Mouse (Mus musculus): Measurements from ENCODE around the gene Fut4. TPM values are rescaled to one million over a fixed set of nuclear protein-coding genes. Genes with fewer than 3 reads are reported as not detected.
"Not testable (repeated sequence)": the region's sequence is repeated elsewhere in the genome, so short reads cannot be mapped to it uniquely, and the experiment has no call there.

Fut4 gene
- total RNA-seq, 2 experiments from 2014 or later: 0.17 to 0.26 TPM

GRCm38 (mm10) chr9:14728365-14728764 lies 23.8 kb downstream of the Fut4 start:
- DNase-seq: no peak
- intact Hi-C loops (cut with DNase I): no loop called here

GRCm38 (mm10) chr9:14726629-14727028 lies 25.6 kb downstream of the Fut4 start:
- no peak for DNase-seq
- intact Hi-C loops (cut with DNase I): no loop called here

DNA sequence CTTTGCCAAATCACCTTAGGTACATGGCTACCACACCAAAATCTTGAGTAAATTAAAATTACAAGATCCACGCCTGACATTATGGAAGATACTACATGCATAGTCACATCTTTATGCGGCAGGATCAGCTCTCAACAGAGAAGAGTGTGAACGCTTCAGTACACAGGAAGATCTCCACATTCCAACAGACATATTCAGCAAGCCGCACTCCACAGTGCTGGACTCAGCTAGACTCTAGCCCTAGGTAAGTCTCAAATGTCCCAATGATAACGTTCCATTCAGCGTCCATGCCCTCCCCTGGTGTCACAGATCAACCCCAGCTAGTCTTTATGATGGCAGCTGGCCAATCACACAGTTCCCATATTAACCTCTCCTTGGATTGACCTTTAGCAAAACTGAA lies 26.2 kb downstream of the Fut4 start:
- intact Hi-C loops (cut with DNase I): no loop called here
- DNase-seq: no peak

GRCm38 (mm10) chr9:14724755-14725420 lies 27.3 kb downstream of the Fut4 start:
- intact Hi-C loops (cut with DNase I): no loop called here
- no peak for DNase-seq

- intact Hi-C loops (cut with DNase I): no loop called here
Measured at GRCm38 (mm10) chr9:14721610-14722009, 30.6 kb downstream of the Fut4 start.

GRCm38 (mm10) chr9:14720384-14720783 lies 31.8 kb downstream of the Fut4 start:
- intact Hi-C loops (cut with DNase I): no loop called here

More at GRCm38 (mm10) chr9:14721610-14722009, 30.6 kb downstream of the Fut4 start:
- DNase-seq: no peak

GRCm38 (mm10) chr9:14718332-14718691 lies 33.9 kb downstream of the Fut4 start:
- intact Hi-C loops (cut with DNase I): no loop called here
- DNase-seq: no peak

More at GRCm38 (mm10) chr9:14720384-14720783, 31.8 kb downstream of the Fut4 start:
- no peak for DNase-seq

- intact Hi-C loops (cut with DNase I): no loop called here
Measured at GRCm38 (mm10) chr9:14717689-14718331, 34.4 kb downstream of the Fut4 start.

GRCm38 (mm10) chr9:14715258-14715657 lies 36.9 kb downstream of the Fut4 start:
- no peak for DNase-seq
- intact Hi-C loops (cut with DNase I): no loop called here

More at GRCm38 (mm10) chr9:14717689-14718331, 34.4 kb downstream of the Fut4 start:
- DNase-seq: peak; percentile 16 to 25

DNA sequence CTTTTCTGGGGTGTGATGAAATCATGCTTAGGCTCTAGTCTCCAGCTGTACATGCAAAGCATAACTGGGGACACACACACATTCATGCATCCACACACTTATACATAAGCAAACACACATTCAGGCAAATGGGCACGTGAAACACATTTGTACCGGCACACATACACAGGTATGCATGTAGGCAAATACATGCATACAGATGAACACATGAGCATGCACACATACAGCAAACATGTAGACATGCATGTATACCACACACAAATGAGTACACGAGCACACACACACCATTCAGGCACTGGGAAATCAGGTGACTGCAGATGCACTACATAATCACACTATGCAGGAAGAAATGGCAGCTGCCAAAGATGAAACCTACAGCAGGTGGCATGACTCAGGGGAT lies 41.3 kb downstream of the Fut4 start:
- no peak for DNase-seq
- intact Hi-C loops (cut with DNase I): no loop called here

DNA sequence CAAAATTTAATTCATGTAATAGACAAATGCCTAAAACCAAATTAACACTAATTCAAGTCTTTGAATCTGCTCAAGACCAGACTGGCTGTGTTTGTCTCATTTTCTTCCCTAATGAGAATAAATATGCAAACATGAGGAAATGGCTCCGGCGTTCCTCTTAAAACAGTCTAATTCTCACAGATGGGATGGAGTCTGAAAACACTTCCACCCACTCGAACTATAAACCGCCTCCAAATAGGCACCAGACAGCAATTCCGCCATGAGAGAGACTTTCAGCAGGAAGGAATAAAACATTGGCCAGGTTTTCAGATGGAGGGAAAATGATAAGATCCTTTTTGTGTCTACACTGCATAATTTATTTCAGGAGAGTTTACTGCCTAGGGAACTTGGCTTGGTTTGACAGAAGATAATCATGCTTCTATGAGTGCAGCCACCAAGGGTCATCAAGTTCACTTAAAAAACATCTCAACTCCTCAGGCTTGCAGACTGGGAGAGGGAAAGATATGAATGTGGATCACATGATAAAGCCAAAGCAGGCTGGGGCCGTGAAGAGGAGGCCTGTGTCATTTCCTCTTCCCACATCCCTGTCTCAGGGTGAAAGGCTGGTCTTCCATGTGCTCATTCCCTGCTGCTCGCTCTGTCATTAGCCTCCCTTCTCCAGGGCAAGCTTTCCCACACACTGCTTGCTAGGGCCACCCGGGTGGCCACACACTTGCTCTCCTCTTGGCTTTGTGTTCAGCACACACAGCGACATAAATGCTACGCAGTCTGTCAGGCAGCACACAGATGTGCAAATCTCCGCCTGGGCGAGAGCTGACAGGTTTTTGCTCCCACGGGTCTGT lies 46.7 kb downstream of the Fut4 start:
- DNase-seq: no peak
- intact Hi-C loops (cut with DNase I): no loop called here

DNA sequence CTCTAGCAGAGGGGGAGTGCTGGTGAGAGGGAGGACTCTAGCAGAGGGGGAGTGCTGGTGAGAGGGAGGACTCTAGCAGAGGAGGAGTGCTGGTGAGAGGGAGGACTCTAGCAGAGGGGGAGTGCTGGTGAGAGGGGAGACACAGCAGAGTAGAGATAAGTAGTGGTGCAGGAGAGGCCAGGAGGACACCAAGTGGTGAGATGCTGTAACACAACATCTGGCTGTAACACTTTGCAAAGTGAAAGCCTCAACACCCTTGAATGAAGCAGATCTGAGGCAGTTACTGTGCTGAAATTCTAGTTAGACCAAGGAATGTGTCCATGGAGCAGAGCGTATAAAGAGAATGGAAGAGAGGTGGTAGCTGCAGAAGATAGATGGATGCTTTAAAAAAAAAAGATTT lies 51.4 kb downstream of the Fut4 start:
- DNase-seq; intact Hi-C loops (cut with DNase I): not testable (repeated sequence)

DNA sequence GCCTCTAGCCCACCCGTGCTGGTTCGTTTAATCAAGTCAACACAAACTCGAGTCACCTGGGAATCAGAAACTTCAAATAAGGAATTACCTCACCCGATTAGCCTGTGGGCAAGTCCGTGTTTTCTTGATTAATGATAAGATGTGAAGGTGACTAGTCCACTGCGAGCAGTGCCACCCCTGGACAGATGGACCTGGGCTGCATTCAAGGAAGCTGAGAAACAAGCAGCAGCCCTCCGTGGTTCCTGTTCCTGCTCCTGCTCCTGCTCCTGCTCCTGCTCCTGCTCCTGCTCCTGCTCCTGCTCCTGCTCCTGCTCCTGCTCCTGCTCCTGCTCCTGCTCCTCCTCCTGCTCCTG lies 52.9 kb downstream of the Fut4 start:
- intact Hi-C loops (cut with DNase I): loop anchor here (2.0 kb wide), 2 partner anchors 176 to 186 kb away; no protein-coding TSS in a partner anchor
- no peak for DNase-seq

- peak; percentile 85 to 88 for DNase-seq
- intact Hi-C loops (cut with DNase I): loop anchor here (2.0 kb wide), 2 partner anchors 176 to 186 kb away; no protein-coding TSS in a partner anchor
Measured at GRCm38 (mm10) chr9:14698582-14699287, 53.5 kb downstream of the Fut4 start.

Other genes with a start within 250 kb of the Fut4 start
- gene Amotl1, start 107.3 kb downstream of the Fut4 start, total RNA-seq (2021): 100 to 1,000 TPM; 276 to 313 TPM
- gene Piwil4, start 11.7 kb downstream of the Fut4 start, total RNA-seq (2021): not detected
- not detected for gene 1700012B09Rik, start 18.6 kb upstream of the Fut4 start, total RNA-seq (2021)
- gene Mre11a, start 32.3 kb upstream of the Fut4 start, total RNA-seq (2021): 10 to 100 TPM in 1 of 2 experiments, 1 to 10 TPM in 1; 8.5 to 14.5 TPM
- 1 to 10 TPM; 6.1 to 6.5 TPM for gene Ankrd49, start 32.5 kb upstream of the Fut4 start, total RNA-seq (2021)
- gene Gpr83, start 107.8 kb upstream of the Fut4 start, total RNA-seq (2021): not detected
- not detected for gene Izumo1r, start 151.6 kb upstream of the Fut4 start, total RNA-seq (2021)

Data from gastrocnemius, postnatal 36 days (tissue).